Mouse (Mus musculus): ENCODE measurements around the gene Ssh1.

GRCm38 (mm10) chr5:113933889-113934288 lies 59.8 kb downstream of the Ssh1 start:
- TF ChIP-seq CTCF (IDR thresholded peaks at IDR 0.05; ENCODE audit: borderline replicate concordance, control insufficient read depth, extremely low read depth, insufficient read depth, low read length, poor library complexity) (no peak), POLR2A (IDR thresholded peaks at IDR 0.05; ENCODE audit: control insufficient read depth, extremely low read depth, insufficient read depth, low read length, poor library complexity) (no peak)

Measured in thymus, adult 2 months (tissue).